Mouse (Mus musculus) embryonic facial prominence, embryonic 13.5 days (tissue): ENCODE measurements around the gene Adgrg1. TPM values are rescaled to one million over a fixed set of nuclear protein-coding genes. Genes with fewer than 3 reads are reported as not detected.

Experiments used
- ATAC-seq: fragments of 200-750 bp; cut with Nextera tagmentation; 2 replicates; pipeline ENCODE4 v1.8.0; 2017; ENCODE audit warnings: low read depth; ENCODE audit not compliant: insufficient number of reproducible peaks, insufficient read depth, low FRiP score, low TSS enrichment
- H3K27ac ChIP-seq: fragments of 300-500 bp; sonication (generic); 2 replicates; pipeline ENCODE4 v1.5.1; 2015; ENCODE audit warnings: moderate library complexity, mild to moderate bottlenecking, inconsistent platforms
- H3K27me3 ChIP-seq: fragments of 300-500 bp; sonication (generic); 2 replicates; pipeline ENCODE4 v1.6.1; 2015; ENCODE audit warnings: mild to moderate bottlenecking, inconsistent platforms
- H3K36me3 ChIP-seq: fragments of 300-500 bp; sonication (generic); 2 replicates; pipeline ENCODE4 v1.6.1; 2015; ENCODE audit warnings: mild to moderate bottlenecking, inconsistent platforms
- H3K4me1 ChIP-seq: fragments of 300-500 bp; sonication (generic); 2 replicates; pipeline ENCODE4 v1.6.1; 2015; ENCODE audit warnings: inconsistent platforms
- H3K4me2 ChIP-seq: fragments of 300-500 bp; sonication (generic); 2 replicates; pipeline ENCODE4 v1.6.1; 2015; ENCODE audit warnings: moderate library complexity, mild to moderate bottlenecking, inconsistent platforms
- H3K4me3 ChIP-seq: fragments of 300-500 bp; sonication (generic); 2 replicates; pipeline ENCODE4 v1.5.1; 2015; ENCODE audit warnings: mild to moderate bottlenecking, inconsistent platforms
- H3K9ac ChIP-seq: fragments of 300-500 bp; sonication (generic); 2 replicates; pipeline ENCODE4 v1.6.1; 2015; ENCODE audit warnings: mild to moderate bottlenecking, inconsistent platforms
- H3K9me3 ChIP-seq: fragments of 300-500 bp; sonication (generic); 2 replicates; pipeline ENCODE4 v1.6.1; 2016; ENCODE audit warnings: inconsistent platforms
- WGBS: fragments of 180-500 bp; shearing (Covaris S2); methylation state at CpG from one replicate; pipeline ENCODE4 v1.1.7; 2015; ENCODE audit warnings: mixed read lengths; 5-methylcytosine and 5-hydroxymethylcytosine counted together
- polyA plus RNA-seq: library from polyadenylated mRNA; unstranded; fragments of >200 nt; fragmentation: Nextera tagmentation; extraction: Ambion mirVana; gene quantifications from 2 replicates; pipeline ENCODE4 v1.2.1, GENCODE M21; 2015

Adgrg1 gene
- polyA plus RNA-seq, 1 experiment from 2014 or later, result 18.4 TPM

DNA sequence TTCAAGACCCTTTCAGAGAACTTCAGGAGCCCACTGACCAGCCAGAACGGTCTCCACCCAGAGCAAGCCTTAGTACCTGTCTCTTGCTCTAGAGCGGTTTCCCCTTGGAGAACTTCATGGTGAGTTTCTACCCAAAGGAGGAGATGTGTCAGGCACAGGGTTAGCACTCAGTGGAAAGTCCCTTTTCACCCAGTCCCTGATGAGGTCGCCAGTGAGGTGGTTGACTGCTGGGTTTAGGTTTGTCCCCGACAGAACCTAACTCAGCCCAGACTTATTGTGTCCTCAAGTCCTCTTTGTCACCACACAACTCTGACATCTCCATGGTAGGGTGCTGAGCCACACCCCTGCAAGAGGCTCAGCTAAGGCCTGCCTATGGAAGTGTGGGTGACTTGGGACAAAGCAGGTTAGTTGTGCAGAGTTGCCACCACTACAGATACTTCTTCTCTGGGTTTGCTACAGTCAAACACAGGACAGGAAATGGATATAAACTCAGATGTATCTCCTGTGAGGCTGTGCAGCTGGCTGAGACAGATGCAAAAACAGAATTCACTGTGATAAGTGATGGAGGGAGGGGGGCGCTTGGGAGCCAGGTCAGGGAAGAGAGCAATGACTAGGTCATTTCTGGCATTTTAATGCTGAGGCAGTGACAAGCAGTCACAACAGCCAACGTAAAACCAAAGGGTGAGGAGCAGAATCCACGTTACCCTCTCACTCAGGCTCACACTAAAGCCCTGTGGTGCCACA is 20.8 kb upstream of the Adgrg1 start:
- Histone ChIP-seq H3K36me3 (no peaks in the 10 kb centered on the region), H3K4me2 (no peak overlapping the region), H3K4me1 (no peaks in the 10 kb centered on the region), H3K4me3 (no peak overlapping the region), H3K27me3 (no peaks in the 10 kb centered on the region), H3K9ac (no peak overlapping the region), H3K27ac (no peak overlapping the region), H3K9me3 (no peaks in the 10 kb centered on the region)
- ATAC-seq, result no peak
- 77% methylated on average over 7 of the region's 7 CpGs for WGBS

DNA sequence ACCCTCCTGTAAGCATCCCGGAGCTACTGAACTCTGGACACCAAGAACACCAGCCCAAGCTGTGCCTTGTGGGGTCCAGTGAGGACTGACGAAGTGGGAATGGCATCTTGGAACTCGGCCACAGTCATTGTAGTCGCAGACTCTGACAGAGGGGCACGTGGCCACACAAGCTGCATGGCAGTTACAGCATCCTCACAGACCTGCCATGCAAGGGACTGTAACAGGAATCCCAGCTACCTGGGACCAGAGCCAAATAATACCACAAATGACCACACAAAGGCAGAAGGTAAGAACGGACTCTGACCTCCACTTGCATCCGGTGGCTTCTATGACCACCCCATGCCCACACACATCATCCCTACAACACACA is 20.2 kb upstream of the Adgrg1 start:
- no peaks in the 10 kb centered on the region for H3K4me1 ChIP-seq
- no peaks in the 10 kb centered on the region for H3K9me3 ChIP-seq
- no peak overlapping the region for H3K9ac ChIP-seq
- H3K36me3 ChIP-seq, result no peaks in the 10 kb centered on the region
- H3K27me3 ChIP-seq, result no peaks in the 10 kb centered on the region
- H3K27ac ChIP-seq, result no peak overlapping the region
- WGBS, result 68% methylated on average over 7 of the region's 7 CpGs
- H3K4me3 ChIP-seq, result no peak overlapping the region
- no peak overlapping the region for H3K4me2 ChIP-seq
- ATAC-seq, result no peak

DNA sequence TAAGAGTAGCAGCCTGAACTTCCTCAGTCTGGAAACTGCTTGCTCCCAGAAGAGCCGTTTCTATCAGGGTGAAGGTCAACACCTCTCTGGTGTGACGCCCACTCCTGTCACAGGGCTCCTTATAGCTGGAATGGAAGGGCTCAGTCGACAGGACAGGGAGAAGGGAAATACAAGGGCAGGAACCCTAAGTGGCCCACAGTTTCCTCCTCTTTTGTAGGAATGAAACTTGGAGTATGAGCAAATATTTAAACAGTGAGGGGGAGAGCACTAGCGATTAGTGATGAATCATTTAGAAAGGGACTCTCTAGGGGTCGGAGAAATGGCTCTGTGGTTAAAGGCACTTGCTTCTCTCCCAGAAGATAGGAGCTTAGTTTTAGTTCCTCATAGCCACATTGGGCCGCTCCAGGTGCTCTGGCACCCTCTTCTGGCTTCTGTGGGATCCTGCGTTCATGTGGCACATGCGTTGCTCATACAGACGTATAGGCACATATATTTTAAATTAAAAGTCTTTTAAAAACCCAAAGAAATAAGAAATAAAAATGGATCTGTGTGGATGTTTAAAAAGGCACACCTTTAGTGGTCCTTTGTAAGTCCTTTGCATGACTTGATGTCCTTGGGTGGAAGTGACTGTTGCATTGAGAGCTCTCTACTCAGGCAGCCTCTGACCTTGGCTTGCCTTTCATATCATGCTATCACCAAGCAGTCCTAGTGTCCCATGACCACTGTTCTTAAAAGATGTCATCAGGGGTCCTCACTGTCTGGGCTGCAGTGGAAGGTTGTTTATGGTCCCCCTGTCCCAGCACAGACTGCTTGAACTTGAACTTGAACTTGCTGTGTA is 19.4 kb upstream of the Adgrg1 start:
- H3K9me3 ChIP-seq, result no peaks in the 10 kb centered on the region
- no peak for ATAC-seq
- H3K4me2 ChIP-seq, result no peak overlapping the region
- no peaks in the 10 kb centered on the region for H3K4me1 ChIP-seq
- H3K27ac ChIP-seq, result no peak overlapping the region
- no peak overlapping the region for H3K9ac ChIP-seq
- H3K27me3 ChIP-seq, result no peaks in the 10 kb centered on the region
- WGBS, result 35% methylated on average over 9 of the region's 9 CpGs
- H3K36me3 ChIP-seq, result no peaks in the 10 kb centered on the region
- no peak overlapping the region for H3K4me3 ChIP-seq

DNA sequence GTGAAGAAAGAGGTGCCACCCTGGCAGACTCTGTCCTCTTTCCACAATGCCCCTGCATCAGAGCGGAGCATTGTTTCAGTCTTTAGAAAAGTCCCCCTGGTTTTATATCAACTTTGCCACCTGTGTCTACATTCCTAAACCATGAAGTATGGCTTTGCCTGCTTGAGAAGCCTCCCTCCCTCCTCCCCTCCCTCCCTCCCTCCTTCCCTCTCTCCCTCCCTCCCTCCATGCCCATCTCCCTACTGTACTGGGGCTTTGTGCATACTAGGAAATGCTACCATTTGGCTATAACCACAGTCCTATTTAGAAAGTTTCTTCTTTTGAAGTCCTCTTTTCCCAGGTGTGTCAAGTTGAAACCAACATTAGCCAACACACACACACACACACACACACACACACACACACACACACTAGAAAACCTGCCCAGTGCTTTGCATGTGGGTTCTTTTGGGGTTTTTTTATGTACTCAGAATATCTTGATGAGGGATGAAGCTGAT is 18.4 kb upstream of the Adgrg1 start:
- 86% methylated on average over 1 of the region's 1 CpGs for WGBS
- ATAC-seq, result no peak
- H3K4me1 ChIP-seq, result no peaks in the 10 kb centered on the region

DNA sequence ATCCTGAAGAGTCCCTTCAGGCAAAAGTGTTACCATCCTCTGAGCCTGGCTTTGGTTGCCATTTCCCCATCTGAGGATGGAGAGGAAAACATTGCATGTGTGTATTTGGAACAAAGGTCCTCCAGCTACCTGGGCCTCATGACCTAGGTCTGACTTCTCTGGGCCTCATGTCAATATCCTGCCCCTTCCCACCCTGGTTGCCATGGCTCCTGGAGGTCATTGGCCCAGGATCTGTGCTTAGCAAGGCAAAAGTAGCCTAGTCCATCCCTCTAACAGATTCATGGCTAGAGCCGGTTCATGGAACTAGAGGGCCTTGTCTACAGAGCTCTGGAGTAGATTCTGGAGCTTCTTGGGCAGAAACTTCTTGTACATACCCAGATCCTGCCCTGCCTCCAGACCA is 12.3 kb upstream of the Adgrg1 start:
- 78% methylated on average over 1 of the region's 1 CpGs for WGBS
- Histone ChIP-seq H3K27me3 (no peaks in the 10 kb centered on the region), H3K36me3 (no peaks in the 10 kb centered on the region), H3K4me3 (no peak overlapping the region), H3K27ac (no peak overlapping the region), H3K9ac (no peak overlapping the region), H3K4me1 (no peaks in the 10 kb centered on the region), H3K9me3 (no peaks in the 10 kb centered on the region), H3K4me2 (no peak overlapping the region)
- no peak for ATAC-seq

More for the DNA sequence above, 18.4 kb upstream of the Adgrg1 start:
- Histone ChIP-seq H3K27me3 (no peaks in the 10 kb centered on the region), H3K9me3 (no peaks in the 10 kb centered on the region), H3K27ac (no peak overlapping the region), H3K4me3 (no peak overlapping the region), H3K36me3 (no peaks in the 10 kb centered on the region), H3K9ac (no peak overlapping the region), H3K4me2 (no peak overlapping the region)

DNA sequence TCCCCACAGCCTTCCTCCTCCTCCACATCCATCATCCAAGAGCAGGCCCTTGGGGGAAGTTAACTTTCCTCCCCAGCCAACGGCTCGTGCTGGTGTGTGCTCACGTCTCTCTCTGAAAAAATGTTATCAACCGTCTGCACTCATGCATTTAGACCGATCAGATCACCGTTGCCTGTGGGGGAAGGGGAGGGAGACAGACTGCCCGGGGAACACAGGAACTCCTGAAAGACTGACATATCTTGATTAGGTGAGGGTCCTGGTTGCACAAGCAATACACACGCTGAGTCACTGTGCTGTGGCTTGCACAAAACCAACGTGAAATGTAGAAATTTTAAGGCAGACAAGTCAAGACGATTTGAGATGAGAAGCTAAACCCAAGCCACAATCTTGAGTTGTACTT is 9.7 kb upstream of the Adgrg1 start:
- Histone ChIP-seq H3K4me1 (no peaks in the 10 kb centered on the region), H3K27ac (no peak overlapping the region), H3K9me3 (no peaks in the 10 kb centered on the region), H3K27me3 (no peaks in the 10 kb centered on the region), H3K4me3 (no peak overlapping the region), H3K9ac (no peak overlapping the region), H3K4me2 (no peak overlapping the region), H3K36me3 (no peaks in the 10 kb centered on the region)
- no peak for ATAC-seq
- WGBS, result 44% methylated on average over 10 of the region's 10 CpGs

DNA sequence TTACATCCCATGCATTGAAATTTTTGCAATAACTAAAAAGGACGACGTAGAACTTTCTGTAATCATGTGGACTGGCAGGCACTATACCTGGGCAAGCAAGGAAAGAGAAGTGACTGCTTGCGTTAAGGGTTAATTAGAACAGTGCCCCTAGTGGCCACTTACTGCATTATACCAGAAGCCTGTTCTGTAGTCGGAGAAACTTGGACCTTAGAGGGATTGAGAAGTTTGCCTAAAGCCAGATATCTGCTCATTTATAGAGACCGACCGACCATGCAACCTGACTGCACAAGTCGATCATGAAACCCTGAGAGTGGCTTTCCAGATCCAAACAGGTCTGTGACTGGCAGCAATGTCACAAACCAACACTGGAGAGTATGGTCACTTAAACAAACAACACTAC is 8.0 kb upstream of the Adgrg1 start:
- WGBS, result 22% methylated on average over 7 of the region's 7 CpGs
- no peaks in the 10 kb centered on the region for H3K27me3 ChIP-seq
- ATAC-seq, result no peak
- H3K4me3 ChIP-seq, result no peak overlapping the region
- no peak overlapping the region for H3K4me2 ChIP-seq
- no peaks in the 10 kb centered on the region for H3K9me3 ChIP-seq
- no peaks in the 10 kb centered on the region for H3K36me3 ChIP-seq
- no peak overlapping the region for H3K9ac ChIP-seq
- H3K4me1 ChIP-seq, result no peaks in the 10 kb centered on the region
- H3K27ac ChIP-seq, result no peak overlapping the region

DNA sequence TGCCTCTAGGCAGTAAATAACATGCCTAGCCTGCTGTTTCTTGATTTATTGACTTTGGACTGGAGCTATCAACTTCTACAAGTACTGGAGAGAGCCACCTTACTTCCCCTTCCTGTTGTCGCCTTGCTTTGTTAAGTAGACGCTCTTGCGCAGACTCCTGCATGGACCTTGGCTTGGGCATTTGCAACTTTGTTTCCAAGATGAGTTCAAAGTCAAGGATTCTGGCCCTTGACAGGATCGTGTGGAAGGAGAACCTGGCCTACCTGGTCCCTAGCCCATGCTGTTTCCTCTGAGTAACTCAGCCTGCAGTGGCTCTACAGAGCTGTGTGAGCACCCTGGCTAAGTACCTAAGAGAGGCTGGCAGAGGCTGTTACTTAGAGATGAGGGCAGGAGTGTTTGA is 7.5 kb upstream of the Adgrg1 start:
- Histone ChIP-seq H3K9me3 (no peaks in the 10 kb centered on the region), H3K27me3 (no peaks in the 10 kb centered on the region), H3K4me1 (no peaks in the 10 kb centered on the region), H3K9ac (no peak overlapping the region), H3K27ac (no peak overlapping the region), H3K4me2 (no peak overlapping the region), H3K36me3 (no peaks in the 10 kb centered on the region), H3K4me3 (no peak overlapping the region)
- 84% methylated on average over 4 of the region's 4 CpGs for WGBS
- no peak for ATAC-seq

DNA sequence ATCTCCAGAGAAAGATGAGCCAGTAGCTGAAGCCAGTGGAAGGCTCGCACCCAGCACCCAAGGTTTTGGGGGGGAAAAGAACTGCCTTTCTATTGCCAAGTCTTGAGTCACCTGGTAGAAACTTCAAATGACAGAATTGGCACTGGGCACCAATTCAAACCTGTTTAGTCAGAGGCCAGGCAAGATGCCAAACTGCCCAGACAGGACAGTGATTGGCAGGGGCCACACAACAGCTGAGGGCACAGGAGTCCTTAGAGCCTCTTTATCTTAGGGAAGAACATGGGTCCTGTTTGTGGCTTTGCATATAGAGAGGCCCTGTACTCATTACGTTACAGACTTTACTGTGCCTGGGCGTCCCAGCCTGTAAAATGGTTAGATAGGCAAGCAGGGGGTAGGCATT is 7.0 kb upstream of the Adgrg1 start:
- no peaks in the 10 kb centered on the region for H3K36me3 ChIP-seq
- no peaks in the 10 kb centered on the region for H3K4me1 ChIP-seq
- no peaks in the 10 kb centered on the region for H3K9me3 ChIP-seq
- no peak overlapping the region for H3K27ac ChIP-seq
- 72% methylated on average over 3 of the region's 3 CpGs for WGBS
- ATAC-seq, result no peak
- no peak overlapping the region for H3K4me2 ChIP-seq
- no peak overlapping the region for H3K9ac ChIP-seq
- H3K27me3 ChIP-seq, result no peaks in the 10 kb centered on the region
- H3K4me3 ChIP-seq, result no peak overlapping the region

DNA sequence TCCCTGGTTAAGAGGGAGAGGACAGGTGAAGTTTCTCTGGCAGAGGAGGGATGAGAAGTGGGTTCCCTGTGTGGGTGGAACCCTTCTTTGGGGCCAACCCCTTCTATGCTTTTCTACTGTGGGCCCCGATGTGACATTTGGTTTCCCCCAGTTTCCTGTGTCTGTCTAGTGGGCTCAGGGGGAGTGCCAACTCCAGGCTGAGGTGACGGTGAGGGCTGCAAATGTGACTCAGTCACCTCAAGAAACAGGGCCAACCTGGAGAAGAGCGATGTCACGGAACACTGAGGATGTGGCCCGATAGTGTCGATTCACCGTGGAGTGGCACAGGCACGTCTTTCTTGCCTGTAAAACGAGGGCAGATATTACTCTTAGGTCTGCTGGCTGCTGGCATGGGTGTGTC is 1.3 kb upstream of the Adgrg1 start:
- no peak overlapping the region for H3K4me3 ChIP-seq
- 88% methylated on average over 9 of the region's 9 CpGs for WGBS
- no peak overlapping the region for H3K4me2 ChIP-seq
- no peak overlapping the region for H3K27ac ChIP-seq
- H3K36me3 ChIP-seq, result no peaks in the 10 kb centered on the region
- no peak for ATAC-seq
- H3K27me3 ChIP-seq, result peaks cover 13% of the 10 kb centered on the region
- H3K4me1 ChIP-seq, result 0 out of 2 replicates have a peak, but pooled peaks cover 9% of the 10 kb centered on the region
- H3K9ac ChIP-seq, result no peak overlapping the region
- H3K9me3 ChIP-seq, result no peaks in the 10 kb centered on the region

DNA sequence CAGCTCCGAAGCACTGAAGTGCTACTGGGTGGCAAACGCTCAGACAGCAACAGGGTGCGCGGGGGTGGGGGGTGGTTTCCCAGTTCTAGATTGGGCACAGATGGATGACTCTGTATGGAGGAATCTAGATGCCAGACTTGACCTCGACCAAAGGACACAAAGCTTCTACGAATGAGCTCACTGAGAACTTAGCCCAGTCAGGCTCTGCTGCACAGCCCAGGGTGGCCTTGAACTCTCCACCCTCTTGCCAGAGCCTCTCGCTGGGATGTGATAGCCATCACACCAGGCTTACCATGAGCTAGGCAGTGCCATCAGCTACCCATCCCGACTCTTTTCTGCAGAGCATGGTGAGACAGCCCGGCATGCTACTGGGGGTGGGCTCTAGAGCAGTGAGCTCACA is 765 bp upstream of the Adgrg1 start:
- H3K9me3 ChIP-seq, result no peaks in the 10 kb centered on the region
- no peak overlapping the region for H3K9ac ChIP-seq
- H3K4me1 ChIP-seq, result 0 out of 2 replicates have a peak, but pooled peaks cover 9% of the 10 kb centered on the region
- no peaks in the 10 kb centered on the region for H3K36me3 ChIP-seq
- no peak for ATAC-seq
- H3K27me3 ChIP-seq, result peaks cover 13% of the 10 kb centered on the region
- 87% methylated on average over 9 of the region's 9 CpGs for WGBS
- no peak overlapping the region for H3K4me3 ChIP-seq
- H3K27ac ChIP-seq, result no peak overlapping the region
- no peak overlapping the region for H3K4me2 ChIP-seq
